Mouse (Mus musculus) lung, postnatal 25 days (tissue): ENCODE measurements around the gene Atic.

ENCODE experiments used
- DNase-seq: peaks from one replicate; pipeline ENCODE4 v3.0.0; 2022; ENCODE audit warnings: low spot score

Gene Atic

GRCm38 (mm10) chr1:71594268-71594667, 37.3 kb downstream of the Atic start:
- DNase-seq = no peak

GRCm38 (mm10) chr1:71595365-71595764, 38.4 kb downstream of the Atic start:
- no peak for DNase-seq

- DNase-seq = no peak
These were observed 48.8 kb downstream of the Atic start for GRCm38 (mm10) chr1:71605751-71606150.

GRCm38 (mm10) chr1:71606600-71607325, 49.8 kb downstream of the Atic start:
- DNase-seq = no peak

- no peak for DNase-seq
These were observed 52.3 kb downstream of the Atic start for GRCm38 (mm10) chr1:71609057-71609775.

GRCm38 (mm10) chr1:71609916-71610315, 53.0 kb downstream of the Atic start:
- DNase-seq = no peak

- no peak for DNase-seq
These were observed 55.3 kb downstream of the Atic start for GRCm38 (mm10) chr1:71612256-71612655.

GRCm38 (mm10) chr1:71614545-71615246, 57.7 kb downstream of the Atic start:
- DNase-seq = no peak

- DNase-seq = no peak
These were observed 64.6 kb downstream of the Atic start for GRCm38 (mm10) chr1:71621526-71621925.

- DNase-seq = no peak
These were observed 66.7 kb downstream of the Atic start for GRCm38 (mm10) chr1:71623625-71624024.
